In genomic region chr1:191855136-191855878, GRCm38 (mm10) we compare ENCODE assay signal across 9 mouse cellular contexts. TPM values are rescaled to one million over a fixed set of nuclear protein-coding genes. Genes with fewer than 3 reads are reported as not detected.
DNase-seq lines count a peak whose midpoint lies in the region; ATAC-seq and TF ChIP-seq lines count a peak whose summit lies in the region.
"Had no signal": no experiment of that assay in that cellular context is flagged by ENCODE, and none has a peak within 500 bp of the region (broad histone marks: within the 10 kb centered on the region; RNA-seq: fewer than 3 reads in every experiment).

No protein-coding gene starts in this region.

- ATAC-seq in hindbrain, embryonic 11.5 days (ENCODE audit: low FRiP score): no peak

- no peak for TF ChIP-seq POLR2A in testis, adult 2 months (IDR thresholded peaks at IDR 0.05; ENCODE audit: control insufficient read depth, low read depth, low read length)

- H3K36me3 ChIP-seq in limb, embryonic 10.5 days: no peaks in the 10 kb centered on the region
- no peaks in the 10 kb centered on the region for H3K36me3 ChIP-seq in testis, adult 2 months (ENCODE audit: control insufficient read depth, insufficient read depth, low read length)
- H3K36me3 ChIP-seq in hindbrain, embryonic 11.5 days (ENCODE audit: control insufficient read depth, insufficient read depth, low read length): no peaks in the 10 kb centered on the region
- H3K36me3 ChIP-seq: embryonic facial prominence, embryonic 12.5 days had no signal

- H3K27me3 ChIP-seq in limb, embryonic 10.5 days (ENCODE audit: low read depth, poor library complexity, severe bottlenecking): no peaks in the 10 kb centered on the region
- H3K27me3 ChIP-seq in testis, adult 2 months (ENCODE audit: control insufficient read depth, insufficient read depth, low read length): no peaks in the 10 kb centered on the region
- H3K27me3 ChIP-seq in hindbrain, embryonic 11.5 days (ENCODE audit: control insufficient read depth, insufficient read depth, low read length): no peaks in the 10 kb centered on the region
- H3K27me3 ChIP-seq: embryonic facial prominence, embryonic 12.5 days had no signal

- WGBS in limb, embryonic 10.5 days: 76% methylated on average over 10 of the region's 10 CpGs
- 78% methylated on average over 10 of the region's 10 CpGs for WGBS in hindbrain, embryonic 11.5 days

- H3K9ac ChIP-seq in hindbrain, embryonic 11.5 days (ENCODE audit: low read depth, low read length): no peak overlapping the region
- H3K9ac ChIP-seq: embryonic facial prominence, embryonic 12.5 days had no signal

- peak overlapping the region; percentile 42; the same call in 1 of the 2 replicates for H3K27ac ChIP-seq in limb, embryonic 10.5 days
- H3K27ac ChIP-seq in testis, adult 2 months (ENCODE audit: control insufficient read depth, insufficient read depth, low read depth, low read length): 0 out of 2 replicates have a peak overlapping the region, but pooled peaks have one; percentile 16
- H3K27ac ChIP-seq in hindbrain, embryonic 11.5 days (ENCODE audit: low read depth, low read length): no peak overlapping the region
- H3K27ac ChIP-seq: embryonic facial prominence, embryonic 12.5 days had no signal

- no peak for TF ChIP-seq CTCF in testis, adult 2 months (IDR thresholded peaks at IDR 0.05; ENCODE audit: control insufficient read depth, insufficient read depth, insufficient replicate concordance, low read depth, low read length)

- no peaks in the 10 kb centered on the region for H3K9me3 ChIP-seq in limb, embryonic 10.5 days (replicated peaks)
- no peaks in the 10 kb centered on the region for H3K9me3 ChIP-seq in hindbrain, embryonic 11.5 days (ENCODE audit: control insufficient read depth, low read length)
- H3K9me3 ChIP-seq: embryonic facial prominence, embryonic 12.5 days had no signal

- no peak overlapping the region for H3K4me2 ChIP-seq in hindbrain, embryonic 11.5 days (replicated peaks; ENCODE audit: low read depth, low read length)
- H3K4me2 ChIP-seq: embryonic facial prominence, embryonic 12.5 days had no signal

- DNase-seq in embryo, embryonic 10.5 days (ENCODE audit: low spot score): peak; percentile 17
- DNase-seq in embryo, embryonic 9.5 days (ENCODE audit: extremely low spot score): no peak
- DNase-seq in ovary, postnatal 36 days (ENCODE audit: low spot score): peak; percentile 73
- no peak for DNase-seq in ovary, postnatal 10 days (ENCODE audit: low spot score)
- DNase-seq in limb, embryonic 10.5 days (ENCODE audit: low spot score): no peak
- DNase-seq in kidney, adult 8-10 months: no peak
- DNase-seq in hindbrain, embryonic 11.5 days (ENCODE audit: low spot score): no peak

- H3K4me1 ChIP-seq in limb, embryonic 10.5 days: no peaks in the 10 kb centered on the region
- H3K4me1 ChIP-seq in testis, adult 2 months (ENCODE audit: control insufficient read depth, insufficient read depth, low read length): no peaks in the 10 kb centered on the region; the same call in 1 of the 2 replicates
- no peaks in the 10 kb centered on the region for H3K4me1 ChIP-seq in hindbrain, embryonic 11.5 days (replicated peaks; ENCODE audit: control insufficient read depth, insufficient read depth, low read length)
- H3K4me1 ChIP-seq: embryonic facial prominence, embryonic 12.5 days had no signal

- H3K4me3 ChIP-seq in limb, embryonic 10.5 days: no peak overlapping the region
- H3K4me3 ChIP-seq in testis, adult 2 months (ENCODE audit: control insufficient read depth, low read depth, low read length): no peak overlapping the region
- H3K4me3 ChIP-seq in hindbrain, embryonic 11.5 days (ENCODE audit: low read depth, low read length): no peak overlapping the region
- H3K4me3 ChIP-seq: embryonic facial prominence, embryonic 12.5 days had no signal

RNA-seq across cellular contexts. Expression of gene Nek2, which starts 34.1 kb away (rescaled TPM):
- 64.7 and 68.0 TPM in 2 replicates for polyA plus RNA-seq in limb, embryonic 10.5 days (2016; fragmentation: Nextera tagmentation; extraction: Ambion mirVana)
- polyA plus RNA-seq in testis, adult 2 months (2012; rRNA removed): 58.3 and 63.0 TPM in 2 replicates
- polyA plus RNA-seq in hindbrain, embryonic 11.5 days (2014; fragmentation: Nextera tagmentation; extraction: Ambion mirVana): 33.5 and 41.4 TPM in 2 replicates

RNA-seq across cellular contexts. Expression of gene Slc30a1, which starts 51.3 kb away (rescaled TPM):
- 1.5 and 2.1 TPM in 2 replicates for polyA plus RNA-seq in limb, embryonic 10.5 days (2016; fragmentation: Nextera tagmentation; extraction: Ambion mirVana)
- 16.6 and 17.8 TPM in 2 replicates for polyA plus RNA-seq in testis, adult 2 months (2012; rRNA removed)
- 1.9 and 2.6 TPM in 2 replicates for polyA plus RNA-seq in hindbrain, embryonic 11.5 days (2014; fragmentation: Nextera tagmentation; extraction: Ambion mirVana)

Comparison
In these comparisons a context has a peak if more than half of its experiments do, and no peak if none do; other contexts are left out.
1. DNase-seq: peak in embryo, embryonic 10.5 days (single experiment) and ovary, postnatal 36 days (single experiment); none in embryo, embryonic 9.5 days (single experiment), ovary, postnatal 10 days (single experiment), limb, embryonic 10.5 days (single experiment), kidney, adult 8-10 months (0 of 2) and hindbrain, embryonic 11.5 days (single experiment).